Mouse (Mus musculus): ENCODE measurements at regions not wholly inside any gene's neighbourhood (a gene's known extent, or its start where the extent isn't known, plus 50 kb on each side); places are given as distances from the start of the nearest gene placed in this dataset.

DNA sequence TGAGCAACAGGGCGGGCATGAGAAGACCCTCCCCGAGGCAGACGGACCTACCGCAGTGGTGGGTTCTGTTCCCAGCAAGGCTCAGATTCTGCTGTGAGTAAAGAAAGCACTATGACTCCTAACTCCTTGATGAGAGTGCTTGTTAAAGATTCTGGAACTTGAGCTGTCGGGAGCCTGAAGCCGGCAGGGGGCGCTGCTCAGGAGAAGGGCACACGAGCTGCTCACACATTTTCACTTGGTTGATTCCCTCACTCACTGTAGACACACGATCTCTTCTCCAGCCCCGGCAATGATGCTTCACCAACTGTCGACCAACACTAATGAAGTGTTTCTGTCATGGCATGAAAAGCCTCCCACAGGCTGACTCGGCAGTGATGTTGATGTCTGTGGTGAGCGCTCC is 185.6 kb downstream of the Gxylt1 start:
- peak; percentile 77 for DNase-seq (ENCODE audit: low spot score)
- H3K27me3 ChIP-seq (ENCODE audit: control insufficient read depth, insufficient read depth, low read length) = no peaks in the 10 kb centered on the region

DNA sequence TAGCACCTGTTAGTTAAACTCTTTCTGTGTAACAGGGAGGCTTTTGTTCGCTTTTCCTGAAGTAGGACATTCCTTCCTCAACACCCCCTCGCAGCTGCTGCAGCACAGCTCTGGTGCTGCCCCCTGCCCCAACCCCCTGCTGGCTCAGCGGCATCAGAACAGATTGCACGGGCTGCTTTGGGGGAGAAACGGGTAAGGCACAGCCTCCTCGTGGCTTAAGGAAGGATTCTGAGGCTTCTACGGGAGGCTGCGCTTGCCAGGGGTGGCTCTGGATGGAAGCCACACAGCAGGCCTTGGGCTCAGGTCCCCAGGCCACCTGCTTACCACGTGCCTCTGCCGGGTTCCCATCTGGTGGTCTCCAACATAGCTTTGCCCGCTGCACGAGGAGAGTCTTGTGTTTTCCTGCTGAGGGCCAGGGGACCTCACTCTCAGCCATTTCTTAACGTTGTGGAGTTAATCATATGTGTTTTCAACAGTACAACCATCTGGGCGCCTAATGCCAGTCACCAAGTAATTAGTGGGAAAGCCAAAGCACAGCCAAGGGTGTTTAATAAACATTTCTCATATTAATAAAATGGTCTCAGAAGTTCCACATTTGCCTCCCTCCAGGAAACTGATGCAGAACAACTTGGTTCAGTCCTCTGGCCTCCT is 189.9 kb downstream of the Gxylt1 start:
- Histone ChIP-seq H3K36me3 (ENCODE audit: control insufficient read depth, insufficient read depth, low read length) (no peaks in the 10 kb centered on the region), H3K27ac (replicated peaks; ENCODE audit: low read depth, low read length) (no peak overlapping the region)
- peak; percentile 55 for DNase-seq (ENCODE audit: low spot score)

More for the DNA sequence above, 185.6 kb downstream of the Gxylt1 start:
- no peak overlapping the region for H3K27ac ChIP-seq (replicated peaks; ENCODE audit: low read depth, low read length)
- no peaks in the 10 kb centered on the region for H3K36me3 ChIP-seq (ENCODE audit: control insufficient read depth, insufficient read depth, low read length)
- no peak overlapping the region for H3K4me3 ChIP-seq (ENCODE audit: low read depth, low read length)
- no peak for ATAC-seq (ENCODE audit: insufficient number of reproducible peaks, low FRiP score, low TSS enrichment, low read depth)
- no peaks in the 10 kb centered on the region for H3K9me3 ChIP-seq (ENCODE audit: control insufficient read depth, low read length)
- WGBS = 23% methylated on average over 13 of the region's 13 CpGs
- no peak overlapping the region for H3K9ac ChIP-seq (ENCODE audit: low read length)
- peaks cover 6% of the 10 kb centered on the region; the same call in 1 of the 2 replicates for H3K4me1 ChIP-seq (ENCODE audit: control insufficient read depth, insufficient read depth, low read length)
- no peak overlapping the region for H3K4me2 ChIP-seq (ENCODE audit: low read depth, severe bottlenecking)

DNA sequence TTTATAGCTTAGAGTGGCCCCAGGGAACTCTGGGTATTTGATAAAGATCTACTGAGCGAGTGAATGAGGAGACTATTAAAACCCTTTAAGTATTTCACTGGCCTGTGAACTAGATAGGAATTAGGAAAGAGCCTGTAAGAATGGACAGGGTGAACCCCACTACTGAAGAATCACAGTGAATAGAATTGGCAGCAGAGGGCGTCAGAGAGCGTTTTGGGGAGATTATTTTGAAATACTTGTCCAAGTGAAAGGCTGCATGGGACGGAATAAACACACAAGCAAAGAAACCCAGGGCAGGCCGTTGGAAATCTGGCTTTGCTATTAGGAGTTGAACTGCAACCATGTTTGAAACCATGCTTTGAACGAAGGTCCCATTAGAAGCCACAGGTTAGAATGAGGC is 200.9 kb downstream of the Gxylt1 start:
- H3K9me3 ChIP-seq (ENCODE audit: control insufficient read depth, low read length) = no peaks in the 10 kb centered on the region
- H3K27me3 ChIP-seq (ENCODE audit: control insufficient read depth, insufficient read depth, low read length) = no peaks in the 10 kb centered on the region
- DNase-seq (ENCODE audit: low spot score) (no peak), ATAC-seq (ENCODE audit: insufficient number of reproducible peaks, low FRiP score, low TSS enrichment, low read depth) (no peak)
- 62% methylated on average over 6 of the region's 6 CpGs for WGBS
- no peaks in the 10 kb centered on the region for H3K36me3 ChIP-seq (ENCODE audit: control insufficient read depth, insufficient read depth, low read length)
- no peak overlapping the region for H3K27ac ChIP-seq (replicated peaks; ENCODE audit: low read depth, low read length)
- no peaks in the 10 kb centered on the region for H3K4me1 ChIP-seq (ENCODE audit: control insufficient read depth, insufficient read depth, low read length)
- no peak overlapping the region for H3K4me2 ChIP-seq (ENCODE audit: low read depth, severe bottlenecking)
- no peak overlapping the region for H3K4me3 ChIP-seq (ENCODE audit: low read depth, low read length)
- no peak overlapping the region for H3K9ac ChIP-seq (ENCODE audit: low read length)

More for the DNA sequence above, 189.9 kb downstream of the Gxylt1 start:
- Histone ChIP-seq H3K4me3 (ENCODE audit: low read depth, low read length) (no peak overlapping the region), H3K4me2 (ENCODE audit: low read depth, severe bottlenecking) (no peak overlapping the region), H3K9me3 (ENCODE audit: control insufficient read depth, low read length) (no peaks in the 10 kb centered on the region), H3K4me1 (ENCODE audit: control insufficient read depth, insufficient read depth, low read length) (peaks cover 5% of the 10 kb centered on the region; the same call in 1 of the 2 replicates), H3K9ac (ENCODE audit: low read length) (0 out of 2 replicates have a peak overlapping the region, but pooled peaks have one; percentile 9), H3K27me3 (ENCODE audit: control insufficient read depth, insufficient read depth, low read length) (no peaks in the 10 kb centered on the region)
- peak; percentile 74 for ATAC-seq (ENCODE audit: insufficient number of reproducible peaks, low FRiP score, low TSS enrichment, low read depth)
- WGBS = 44% methylated on average over 14 of the region's 14 CpGs

DNA sequence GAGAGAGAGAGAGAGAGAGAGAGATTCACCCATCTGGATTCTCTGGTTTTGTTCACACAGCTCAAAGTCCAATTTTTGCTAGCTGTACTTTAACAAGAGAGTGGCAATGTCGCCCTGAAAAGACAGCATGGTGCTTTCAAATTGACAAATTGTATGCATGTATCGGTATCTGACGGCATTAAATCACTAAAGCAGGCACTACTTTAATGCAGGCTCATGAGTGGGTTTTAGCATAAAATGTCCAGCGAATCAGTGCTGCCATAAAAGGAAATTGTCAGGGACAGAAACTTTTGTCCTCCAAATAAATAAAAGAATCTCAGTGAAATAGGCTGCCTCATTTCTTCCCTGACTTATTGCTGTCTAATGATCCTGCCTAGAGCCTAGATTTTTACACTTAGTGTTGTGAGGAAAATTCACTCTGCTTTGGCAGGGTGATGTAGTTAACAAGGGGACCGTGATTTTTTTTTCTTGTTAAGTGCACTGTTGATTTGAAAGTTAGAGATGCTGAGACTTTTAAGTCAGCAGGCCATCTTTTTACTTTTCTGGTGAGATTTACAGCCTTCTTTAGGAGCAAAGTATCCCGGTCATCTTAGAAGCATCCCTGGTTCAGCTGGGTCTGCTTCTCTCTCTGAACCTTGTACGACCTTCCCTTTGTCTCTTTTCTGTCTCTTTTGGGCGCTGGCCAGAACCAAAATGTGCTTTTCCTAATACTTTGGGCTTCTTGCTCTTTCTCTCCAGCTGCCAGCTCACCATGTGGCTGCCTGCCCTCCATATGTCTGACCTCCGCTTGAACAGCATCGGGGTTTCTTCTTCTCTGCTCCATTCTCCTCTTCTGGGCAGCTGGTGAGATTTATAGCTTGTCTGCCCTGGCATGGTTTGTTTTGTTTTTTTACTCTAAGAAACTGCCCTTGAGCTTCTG is 212.5 kb downstream of the Gxylt1 start:
- Histone ChIP-seq H3K4me1 (ENCODE audit: control insufficient read depth, insufficient read depth, low read length) (peaks cover 3% of the 10 kb centered on the region; the same call in 1 of the 2 replicates), H3K27me3 (ENCODE audit: control insufficient read depth, insufficient read depth, low read length) (no peaks in the 10 kb centered on the region), H3K9me3 (ENCODE audit: control insufficient read depth, low read length) (no peaks in the 10 kb centered on the region), H3K4me3 (ENCODE audit: low read depth, low read length) (no peak overlapping the region), H3K27ac (replicated peaks; ENCODE audit: low read depth, low read length) (no peak overlapping the region), H3K36me3 (ENCODE audit: control insufficient read depth, insufficient read depth, low read length) (no peaks in the 10 kb centered on the region), H3K4me2 (ENCODE audit: low read depth, severe bottlenecking) (no peak overlapping the region), H3K9ac (ENCODE audit: low read length) (no peak overlapping the region)
- DNase-seq (ENCODE audit: low spot score) (no peak), ATAC-seq (ENCODE audit: insufficient number of reproducible peaks, low FRiP score, low TSS enrichment, low read depth) (no peak)
- WGBS = 49% methylated on average over 10 of the region's 10 CpGs

DNA sequence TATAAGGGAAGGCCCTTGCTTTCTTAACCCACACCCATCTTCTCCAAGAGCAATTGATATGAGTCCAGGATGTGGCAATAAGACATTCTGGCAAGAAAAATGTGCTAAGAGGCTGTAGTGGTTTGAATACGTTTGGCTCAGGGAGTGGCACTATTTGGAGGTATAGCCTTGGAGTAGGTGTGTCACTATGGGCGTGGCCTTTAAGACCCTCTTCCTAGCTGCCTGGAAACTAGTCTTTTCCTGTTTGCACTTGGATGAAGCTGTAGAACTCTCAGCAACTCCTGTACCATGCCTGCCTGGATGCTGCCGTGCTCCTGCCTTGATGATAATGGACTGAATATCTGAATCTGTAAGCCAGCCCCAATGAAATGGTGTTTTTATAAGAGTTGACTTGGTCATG is 221.5 kb downstream of the Gxylt1 start:
- ATAC-seq (ENCODE audit: insufficient number of reproducible peaks, low FRiP score, low TSS enrichment, low read depth) (no peak), DNase-seq (ENCODE audit: low spot score) (no peak)
- 83% methylated on average over 3 of the region's 3 CpGs for WGBS
- H3K4me2 ChIP-seq (ENCODE audit: low read depth, severe bottlenecking) = no peak overlapping the region
- H3K27me3 ChIP-seq (ENCODE audit: control insufficient read depth, insufficient read depth, low read length) = no peaks in the 10 kb centered on the region
- H3K9ac ChIP-seq (ENCODE audit: low read length) = no peak overlapping the region
- H3K36me3 ChIP-seq (ENCODE audit: control insufficient read depth, insufficient read depth, low read length) = no peaks in the 10 kb centered on the region
- H3K4me3 ChIP-seq (ENCODE audit: low read depth, low read length) = no peak overlapping the region
- no peaks in the 10 kb centered on the region for H3K9me3 ChIP-seq (ENCODE audit: control insufficient read depth, low read length)
- H3K4me1 ChIP-seq (ENCODE audit: control insufficient read depth, insufficient read depth, low read length) = no peaks in the 10 kb centered on the region
- no peak overlapping the region for H3K27ac ChIP-seq (replicated peaks; ENCODE audit: low read depth, low read length)

DNA sequence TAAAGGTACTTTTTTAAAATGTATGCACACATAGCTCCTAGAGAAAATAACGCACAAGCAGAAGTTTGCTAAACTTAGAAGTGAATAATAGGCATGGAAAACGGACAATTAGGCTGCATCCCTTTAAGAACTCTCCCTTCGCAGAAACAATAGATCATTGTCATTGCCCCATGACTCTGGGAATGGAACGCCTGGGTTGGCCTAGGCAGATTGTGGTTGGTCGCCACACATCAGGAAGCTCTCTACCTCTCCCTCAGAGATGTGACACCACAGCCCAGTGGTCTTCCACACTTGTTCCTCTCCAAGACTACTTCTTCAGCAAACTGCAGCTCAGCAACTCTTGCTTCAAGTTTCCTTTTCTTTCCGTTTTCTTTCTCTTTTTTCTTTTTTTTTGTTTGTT is 247.8 kb downstream of the Gxylt1 start:
- no peak overlapping the region for H3K4me2 ChIP-seq (ENCODE audit: low read depth, severe bottlenecking)
- H3K9me3 ChIP-seq (ENCODE audit: control insufficient read depth, low read length) = no peaks in the 10 kb centered on the region
- no peak for DNase-seq (ENCODE audit: low spot score)
- no peak overlapping the region for H3K9ac ChIP-seq (ENCODE audit: low read length)
- H3K36me3 ChIP-seq (ENCODE audit: control insufficient read depth, insufficient read depth, low read length) = no peaks in the 10 kb centered on the region
- no peak for ATAC-seq (ENCODE audit: insufficient number of reproducible peaks, low FRiP score, low TSS enrichment, low read depth)
- no peak overlapping the region for H3K27ac ChIP-seq (replicated peaks; ENCODE audit: low read depth, low read length)
- no peaks in the 10 kb centered on the region for H3K27me3 ChIP-seq (ENCODE audit: control insufficient read depth, insufficient read depth, low read length)
- no peaks in the 10 kb centered on the region for H3K4me1 ChIP-seq (ENCODE audit: control insufficient read depth, insufficient read depth, low read length)
- H3K4me3 ChIP-seq (ENCODE audit: low read depth, low read length) = no peak overlapping the region
- WGBS = 58% methylated on average over 6 of the region's 6 CpGs

DNA sequence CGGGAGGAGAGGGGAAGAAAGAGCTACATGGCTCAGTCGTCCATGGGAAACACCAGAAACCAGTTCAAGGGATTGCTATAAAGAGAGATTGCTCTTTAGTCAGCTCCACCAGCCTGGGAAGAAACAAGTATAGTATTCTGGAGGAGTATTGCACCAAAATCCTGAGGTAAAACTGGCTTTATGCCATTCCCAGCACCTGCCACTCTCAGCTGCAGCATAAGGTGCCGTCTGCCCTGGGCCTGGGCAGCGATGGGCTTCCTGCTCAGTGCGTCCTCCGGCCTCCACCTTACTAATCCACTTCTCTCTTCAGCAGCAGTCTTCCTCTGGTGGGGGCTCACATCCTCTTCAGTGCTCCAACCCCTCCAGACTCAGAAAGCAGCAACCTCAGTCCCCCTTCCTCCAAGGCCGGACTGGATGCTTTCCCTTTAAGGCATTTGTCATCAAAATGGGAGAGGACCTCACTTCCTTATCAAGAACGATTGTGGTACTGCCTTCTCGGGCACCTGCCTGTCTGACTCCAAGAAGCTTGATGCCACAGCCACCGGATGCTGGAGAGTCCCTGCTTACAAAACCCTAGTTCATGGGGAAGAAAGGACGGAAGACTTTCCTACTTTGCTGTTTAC is 248.4 kb downstream of the Gxylt1 start:
- 82% methylated on average over 11 of the region's 11 CpGs for WGBS
- Histone ChIP-seq H3K9ac (ENCODE audit: low read length) (no peak overlapping the region), H3K27ac (replicated peaks; ENCODE audit: low read depth, low read length) (no peak overlapping the region), H3K36me3 (ENCODE audit: control insufficient read depth, insufficient read depth, low read length) (no peaks in the 10 kb centered on the region), H3K27me3 (ENCODE audit: control insufficient read depth, insufficient read depth, low read length) (no peaks in the 10 kb centered on the region), H3K4me3 (ENCODE audit: low read depth, low read length) (no peak overlapping the region), H3K4me2 (ENCODE audit: low read depth, severe bottlenecking) (no peak overlapping the region), H3K9me3 (ENCODE audit: control insufficient read depth, low read length) (no peaks in the 10 kb centered on the region), H3K4me1 (ENCODE audit: control insufficient read depth, insufficient read depth, low read length) (no peaks in the 10 kb centered on the region)
- DNase-seq (ENCODE audit: low spot score) (no peak), ATAC-seq (ENCODE audit: insufficient number of reproducible peaks, low FRiP score, low TSS enrichment, low read depth) (no peak)

DNA sequence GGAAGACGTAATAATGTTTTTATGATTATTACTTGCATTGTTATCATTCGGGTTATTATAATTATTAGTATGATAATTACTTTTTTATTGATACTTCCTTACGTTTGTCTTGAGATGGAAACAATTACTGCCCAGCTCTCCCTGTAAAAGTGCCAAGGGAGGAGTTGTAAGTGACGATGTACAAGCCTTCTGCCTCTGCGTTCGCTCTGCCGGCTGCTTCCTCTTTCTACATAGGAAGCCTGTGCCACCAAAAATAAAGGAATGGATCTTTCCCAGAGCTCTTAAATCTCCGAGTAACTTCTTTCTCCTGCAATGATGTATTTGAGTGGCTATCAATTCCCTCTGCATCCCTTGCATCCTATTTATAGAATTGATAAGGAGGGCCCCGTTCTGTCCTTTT is 249.2 kb downstream of the Gxylt1 start:
- WGBS = 61% methylated on average over 9 of the region's 9 CpGs
- Histone ChIP-seq H3K27me3 (ENCODE audit: control insufficient read depth, insufficient read depth, low read length) (no peaks in the 10 kb centered on the region), H3K4me2 (ENCODE audit: low read depth, severe bottlenecking) (no peak overlapping the region), H3K9ac (ENCODE audit: low read length) (no peak overlapping the region), H3K9me3 (ENCODE audit: control insufficient read depth, low read length) (no peaks in the 10 kb centered on the region), H3K4me1 (ENCODE audit: control insufficient read depth, insufficient read depth, low read length) (no peaks in the 10 kb centered on the region), H3K36me3 (ENCODE audit: control insufficient read depth, insufficient read depth, low read length) (no peaks in the 10 kb centered on the region), H3K4me3 (ENCODE audit: low read depth, low read length) (no peak overlapping the region), H3K27ac (replicated peaks; ENCODE audit: low read depth, low read length) (no peak overlapping the region)
- ATAC-seq (ENCODE audit: insufficient number of reproducible peaks, low FRiP score, low TSS enrichment, low read depth) (no peak), DNase-seq (ENCODE audit: low spot score) (no peak)

Measured in limb, embryonic 11.5 days (tissue).